Mouse (Mus musculus) bone marrow, adult 2 months (tissue): ENCODE results near the gene Gcnt3.

ENCODE experiments used
- CTCF ChIP-seq: fragments of 200-500 bp; IDR thresholded peaks from 2 replicates; pipeline ENCODE4 v1.5.1; 2011; ENCODE audit warnings: low read length, control low read depth; ENCODE audit not compliant: control insufficient read depth, insufficient read depth
- POLR2A ChIP-seq: fragments of 200-500 bp; IDR thresholded peaks from 2 replicates; pipeline ENCODE4 v1.6.1; 2011; ENCODE audit warnings: low read depth, mild to moderate bottlenecking, control low read depth, low read length, borderline replicate concordance; ENCODE audit not compliant: control insufficient read depth

DNA sequence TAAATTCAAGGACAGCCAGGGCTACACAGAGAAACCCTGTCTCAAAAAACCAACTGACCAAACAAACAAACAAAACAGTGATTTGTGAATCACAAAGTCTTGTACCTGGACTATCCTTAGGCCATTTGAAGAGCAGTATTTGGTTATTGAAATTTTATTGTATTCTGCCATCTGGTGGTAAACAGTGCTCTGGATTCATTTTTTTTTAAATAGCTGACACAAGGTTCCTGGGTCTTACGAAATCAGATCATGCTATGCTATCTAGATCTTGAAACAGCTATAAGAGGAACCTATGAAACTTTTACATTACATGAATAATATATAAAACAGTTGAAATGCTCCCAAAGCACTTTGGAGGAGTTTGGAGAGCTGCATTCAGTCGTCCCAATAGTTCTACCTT lies 43.1 kb upstream of the Gcnt3 start:
- TF ChIP-seq CTCF = no peak
- TF ChIP-seq POLR2A = no peak
